Mouse (Mus musculus) induced T-regulatory cell, adult 2 months (primary cell): ENCODE measurements around the gene Cpeb4.

ENCODE experiments used
- DNase-seq: peaks from one replicate; pipeline ENCODE4 v3.0.0-alpha.2; 2012; ENCODE audit warnings: low read depth

Cpeb4 gene

DNA sequence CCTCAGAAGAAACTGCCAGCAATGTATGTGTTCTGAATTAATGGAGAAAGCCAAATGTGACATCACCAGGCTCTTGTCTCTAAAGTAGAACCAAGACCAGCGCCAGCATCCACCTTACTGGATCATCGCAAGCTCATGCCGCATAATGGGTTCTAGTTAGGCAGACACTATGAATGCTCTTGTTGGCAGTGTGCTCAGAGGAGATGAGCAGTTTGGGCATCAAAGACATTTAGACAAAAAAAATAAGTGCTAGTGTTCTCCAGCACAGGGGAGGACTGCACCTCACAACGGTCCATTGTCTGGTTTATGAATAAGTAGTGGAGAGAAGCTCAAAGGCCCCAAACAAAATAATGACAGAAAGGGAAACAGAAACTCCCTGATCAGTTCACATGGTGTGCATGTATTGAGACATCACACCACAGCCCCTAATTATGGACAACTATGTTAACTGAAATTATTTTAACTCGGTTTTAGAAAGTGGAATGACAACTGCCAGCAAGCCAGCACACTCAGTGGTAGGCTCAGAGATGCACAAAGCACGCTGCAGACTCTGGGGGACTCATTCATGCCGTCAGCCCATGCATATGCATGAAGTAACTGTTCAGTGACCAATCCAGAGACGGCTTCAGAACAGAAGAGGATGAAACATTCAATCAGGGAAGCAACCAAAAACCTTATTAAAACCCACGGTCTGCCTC is 25.1 kb upstream of the Cpeb4 start:
- DNase-seq: no peak

DNA sequence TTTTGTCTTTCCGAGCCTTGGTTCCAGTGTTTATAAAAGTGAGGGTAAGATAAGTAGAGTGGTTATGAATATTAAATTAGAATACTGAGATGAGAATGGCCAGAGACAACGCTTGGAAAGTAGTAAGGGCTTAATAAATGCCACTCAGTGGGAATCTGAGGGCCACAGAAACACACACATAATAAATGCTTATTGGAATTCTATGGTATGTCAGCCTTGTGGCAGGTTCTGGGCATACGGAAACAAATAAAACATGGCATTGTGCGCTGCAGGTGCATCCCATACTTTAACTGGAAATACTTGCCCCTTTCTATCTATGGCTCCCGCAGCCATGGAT is 24.6 kb upstream of the Cpeb4 start:
- no peak for DNase-seq

DNA sequence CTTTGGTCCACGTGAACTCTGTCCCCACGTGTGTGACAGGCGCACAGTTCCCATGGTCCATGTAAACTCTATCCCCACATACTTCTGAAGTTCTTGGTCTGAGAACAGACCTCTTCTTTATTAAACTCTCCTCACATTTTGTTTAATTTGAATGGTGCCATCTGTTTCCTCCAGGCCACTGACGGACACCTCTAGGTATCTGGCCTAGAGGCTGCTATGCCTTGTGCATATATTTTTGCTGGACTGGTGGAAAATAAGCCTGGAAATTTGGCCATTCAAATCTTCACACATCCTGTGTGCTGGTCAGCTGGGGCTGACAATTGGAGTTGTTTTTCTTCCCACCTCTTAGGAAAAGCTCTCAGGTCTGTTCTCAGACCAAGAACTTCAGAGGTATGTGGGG is 23.3 kb upstream of the Cpeb4 start:
- DNase-seq: no peak

DNA sequence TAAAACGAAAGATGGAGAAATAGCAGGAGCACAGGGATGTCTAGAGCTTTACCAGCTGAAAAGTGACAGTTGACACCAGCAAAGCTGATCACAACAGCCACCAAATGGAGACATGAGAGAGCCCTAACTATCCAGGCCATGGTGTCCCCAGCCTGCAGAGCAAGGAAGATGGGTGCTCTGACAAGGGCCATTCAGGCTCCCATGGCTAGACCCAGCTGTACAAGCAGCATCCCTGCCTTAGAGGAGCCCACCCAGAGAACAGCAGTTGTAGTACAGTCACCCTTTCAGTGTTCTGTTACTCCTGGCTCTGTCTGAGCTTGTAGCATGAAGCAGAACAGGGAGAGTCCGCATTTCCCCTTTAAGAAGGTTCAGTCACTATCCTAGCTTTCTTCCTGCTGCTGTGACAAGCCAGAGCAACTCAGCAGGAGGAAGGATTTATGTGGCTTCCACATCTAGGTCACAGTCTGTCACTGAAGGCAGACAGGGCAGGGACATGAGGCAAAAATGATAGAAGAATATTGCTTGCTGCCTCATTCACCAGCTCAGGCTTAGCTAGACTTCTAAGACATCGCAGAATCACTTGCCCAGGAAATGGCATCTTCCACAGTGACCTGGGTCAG is 21.7 kb upstream of the Cpeb4 start:
- no peak for DNase-seq

DNA sequence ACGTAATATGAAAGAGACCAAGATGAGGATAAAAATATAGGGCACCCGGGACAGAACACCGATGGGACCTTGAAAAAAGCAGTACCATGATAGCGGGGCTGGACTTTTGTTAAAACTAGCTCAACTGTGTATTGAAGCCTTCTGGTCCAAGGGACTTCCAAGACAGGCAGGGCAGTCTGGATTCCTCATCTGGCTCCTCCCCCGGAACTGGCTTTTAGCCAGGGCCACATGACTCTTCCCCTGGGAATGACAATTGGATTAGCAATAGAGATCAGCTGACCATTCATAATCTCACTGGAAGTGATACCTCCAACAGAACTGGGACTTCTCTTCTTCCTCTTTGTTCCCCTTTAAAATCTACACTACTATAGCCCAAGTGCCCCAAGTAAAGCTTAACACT is 21.0 kb upstream of the Cpeb4 start:
- DNase-seq: no peak

DNA sequence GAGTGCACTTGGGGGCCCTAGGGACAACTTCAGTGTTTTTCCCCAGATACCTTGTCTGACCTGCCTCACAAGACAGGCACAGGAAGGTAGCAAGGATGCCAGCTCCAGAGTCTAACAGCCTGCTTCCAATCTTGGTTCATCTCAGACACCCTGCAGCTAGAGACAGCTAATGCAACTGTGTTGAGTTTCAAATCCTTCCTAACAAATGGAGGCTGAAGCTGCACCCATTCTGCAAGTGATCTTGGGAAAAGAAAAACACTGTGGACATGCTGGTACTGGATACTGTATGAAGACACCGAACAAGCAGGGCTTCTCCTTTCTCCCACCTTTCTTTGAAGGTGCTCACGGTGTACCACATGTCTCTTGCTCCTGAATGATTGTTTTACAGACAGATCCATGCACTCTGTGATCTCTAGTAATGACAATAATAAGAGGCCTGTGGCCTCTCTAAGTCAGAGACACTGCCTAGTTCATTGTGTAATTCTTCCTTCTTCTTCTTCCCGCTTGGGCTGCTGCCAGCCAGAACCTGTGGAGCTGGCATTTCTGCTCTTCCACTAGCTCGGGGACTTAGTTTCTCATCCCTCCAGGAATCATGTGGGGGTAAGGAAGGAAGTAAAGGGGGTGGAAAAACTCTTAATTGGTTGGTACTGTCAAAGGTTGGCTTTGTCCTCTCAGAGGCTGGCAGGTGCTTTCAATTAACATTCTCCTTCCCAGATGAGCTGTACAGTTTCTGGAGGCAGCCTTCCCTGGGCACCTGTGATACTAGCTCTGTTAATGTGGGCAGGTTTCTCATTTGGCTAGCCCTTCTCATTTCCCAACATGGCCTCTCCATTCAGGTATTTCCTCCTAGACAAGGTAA is 20.1 kb upstream of the Cpeb4 start:
- no peak for DNase-seq

DNA sequence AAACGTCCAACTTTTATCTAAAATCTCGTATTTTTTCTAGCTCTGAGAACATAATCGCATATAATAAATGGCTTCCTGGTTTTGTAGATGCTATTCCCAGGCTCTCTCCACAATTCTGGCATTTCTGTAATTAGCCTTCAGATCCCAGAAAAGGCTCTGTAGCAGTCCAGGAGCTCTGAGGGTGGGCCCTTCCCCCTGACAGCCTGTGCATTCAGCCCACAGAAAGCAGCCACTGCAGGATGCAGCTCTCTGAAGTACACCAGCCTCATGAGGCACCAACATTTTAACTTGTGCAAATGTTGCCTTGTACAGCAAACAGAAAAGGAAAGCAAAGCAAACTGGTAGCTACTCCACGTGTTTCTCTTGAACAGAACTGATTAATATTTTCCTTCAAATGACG is 17.1 kb upstream of the Cpeb4 start:
- no peak for DNase-seq

DNA sequence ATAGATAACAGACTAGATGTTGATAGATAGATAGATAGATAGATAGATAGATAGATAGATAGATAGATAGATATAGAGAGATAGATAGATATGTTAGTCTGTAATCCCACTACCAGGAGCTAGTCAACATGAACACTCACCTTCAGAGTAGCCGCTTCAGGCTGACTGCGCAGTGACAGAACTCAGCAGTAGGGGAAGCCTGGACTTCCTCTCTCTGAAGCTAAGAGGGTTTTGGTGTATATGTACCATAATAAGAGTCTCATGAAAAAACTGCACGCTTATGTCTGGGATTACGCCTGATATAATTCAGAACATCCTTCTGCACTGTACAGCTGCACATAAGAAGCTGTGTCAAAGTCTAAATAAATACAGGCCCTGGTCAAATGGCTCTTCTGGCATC is 14.5 kb upstream of the Cpeb4 start:
- DNase-seq: no peak

DNA sequence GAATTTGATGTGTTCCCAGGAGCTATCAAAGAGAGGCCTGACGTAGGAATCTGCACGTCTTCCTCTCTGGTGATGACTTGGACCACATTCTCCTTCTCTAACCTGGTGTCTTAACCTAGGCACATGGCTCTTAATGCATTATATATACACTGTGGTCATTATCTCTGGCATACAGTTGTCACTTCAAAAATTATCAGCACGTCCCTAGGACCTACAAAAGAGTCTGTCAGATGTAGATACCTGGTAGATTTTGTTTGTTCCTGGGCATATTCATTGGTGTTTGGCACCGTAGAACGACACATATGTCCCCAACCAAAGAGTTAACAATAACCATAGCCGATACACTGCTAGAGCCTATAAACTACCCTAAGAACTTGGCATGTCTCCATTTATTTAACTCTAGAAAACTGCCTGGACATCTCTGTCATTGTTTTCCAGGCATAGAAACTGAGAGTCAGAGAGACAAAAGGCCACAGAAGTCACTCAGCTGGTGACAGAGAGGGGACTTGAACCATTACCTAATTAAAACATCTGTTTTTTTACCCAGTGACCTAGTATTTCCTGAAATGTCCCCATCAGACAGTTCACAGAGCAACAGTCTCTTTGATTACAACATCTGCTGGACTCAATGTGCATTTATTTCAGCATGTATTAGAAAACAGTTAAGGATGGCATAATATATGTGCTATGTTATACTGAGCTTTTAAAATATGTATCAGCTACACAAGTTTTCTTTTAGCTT is 10.7 kb upstream of the Cpeb4 start:
- no peak for DNase-seq

DNA sequence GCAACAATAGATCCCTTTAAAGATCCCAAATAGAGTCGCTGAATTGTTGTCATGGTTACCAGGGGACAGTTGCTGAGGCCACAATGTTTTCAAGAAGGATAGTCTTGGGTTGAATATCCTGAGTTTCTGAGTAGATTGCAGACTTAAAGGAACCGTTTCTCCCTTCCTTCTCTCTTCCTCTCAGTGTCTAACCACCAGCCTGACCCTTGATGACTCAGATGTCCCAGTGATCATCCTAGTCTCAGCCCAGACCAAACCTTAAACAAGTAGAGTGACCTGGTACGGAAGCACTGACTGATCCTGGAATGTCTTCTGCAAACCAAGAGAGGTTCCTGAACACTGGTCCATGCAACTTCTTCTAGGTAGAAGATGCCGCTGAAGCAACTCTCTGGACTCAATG is 4.0 kb upstream of the Cpeb4 start:
- no peak for DNase-seq

DNA sequence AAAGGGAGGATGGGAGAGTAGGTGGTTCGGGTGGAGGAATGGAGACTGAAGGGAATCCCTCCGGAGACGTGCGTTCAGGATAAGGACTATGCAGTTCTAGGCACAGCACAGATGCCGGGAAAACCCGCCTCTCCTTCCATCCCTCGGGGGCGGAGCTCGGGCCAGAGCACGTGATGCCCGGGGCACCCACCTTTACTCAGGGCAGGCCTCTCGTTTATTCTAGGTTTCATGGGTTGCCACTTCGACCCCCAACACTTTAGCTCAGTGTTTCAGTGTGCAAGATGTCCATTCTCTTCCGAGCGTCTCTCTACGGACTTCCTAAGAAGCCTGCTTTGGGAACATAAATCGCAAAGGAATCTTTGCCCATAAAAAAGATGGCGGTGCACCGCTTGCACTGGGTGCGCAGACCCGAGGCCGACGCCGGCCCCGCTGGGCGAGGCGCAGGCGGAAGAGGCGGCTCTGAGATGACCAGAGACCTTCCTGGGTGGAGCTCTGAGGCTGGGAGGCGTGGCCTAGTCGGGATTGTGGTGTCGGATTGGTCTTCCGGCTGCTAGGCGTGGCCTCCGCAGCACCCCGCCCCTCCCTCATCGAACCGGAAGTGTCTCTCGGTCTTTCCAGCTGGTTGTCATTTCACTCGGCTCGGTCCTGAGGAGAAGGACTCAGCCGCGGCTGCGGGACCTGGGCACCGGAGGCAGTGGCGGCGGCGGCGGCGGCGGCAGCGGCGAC is 1.6 kb upstream of the Cpeb4 start:
- DNase-seq: peak; percentile 100

DNA sequence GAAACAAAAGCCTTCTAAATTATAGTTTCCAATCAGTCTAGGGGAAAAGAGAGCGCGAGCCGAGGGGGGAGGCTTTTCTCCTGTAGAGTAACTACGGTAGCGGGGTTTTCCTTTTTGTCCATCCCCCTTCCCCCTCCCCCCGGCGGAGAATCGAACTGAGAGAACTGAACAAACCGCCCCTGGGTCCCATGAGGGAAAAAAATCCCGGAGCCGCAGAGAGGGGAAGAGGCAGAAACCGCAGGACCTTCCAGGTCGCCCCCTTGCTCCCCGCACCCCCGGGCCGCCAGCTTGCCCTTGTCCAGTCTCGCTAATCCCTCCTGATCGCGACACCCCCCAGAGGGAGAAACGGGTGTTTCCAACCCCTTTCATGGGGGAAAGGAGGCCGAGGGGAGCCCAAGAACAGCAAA is 873 bp upstream of the Cpeb4 start:
- DNase-seq: no peak

DNA sequence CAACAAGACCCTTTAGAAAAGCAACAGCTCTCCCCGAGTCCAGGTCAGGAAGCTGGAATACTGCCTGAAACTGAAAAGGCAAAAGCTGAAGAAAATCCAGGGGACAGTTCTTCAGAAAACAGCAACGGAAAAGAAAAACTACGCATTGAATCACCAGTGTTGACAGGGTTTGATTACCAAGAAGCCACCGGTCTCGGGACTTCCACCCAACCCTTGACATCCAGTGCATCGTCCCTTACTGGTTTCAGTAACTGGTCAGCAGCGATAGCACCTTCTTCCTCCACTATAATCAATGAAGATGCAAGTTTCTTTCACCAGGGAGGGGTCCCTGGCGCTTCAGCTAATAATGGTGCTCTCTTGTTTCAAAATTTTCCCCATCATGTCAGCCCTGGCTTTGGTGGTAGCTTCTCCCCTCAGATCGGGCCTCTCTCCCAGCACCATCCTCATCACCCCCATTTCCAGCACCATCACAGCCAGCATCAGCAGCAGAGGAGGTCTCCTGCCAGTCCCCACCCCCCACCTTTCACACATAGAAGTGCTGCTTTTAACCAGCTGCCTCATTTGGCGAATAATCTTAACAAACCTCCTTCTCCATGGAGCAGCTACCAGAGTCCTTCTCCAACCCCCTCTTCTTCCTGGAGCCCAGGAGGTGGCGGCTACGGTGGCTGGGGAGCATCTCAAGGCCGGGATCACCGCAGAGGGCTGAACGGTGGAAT is 693 bp downstream of the Cpeb4 start:
- no peak for DNase-seq

DNA sequence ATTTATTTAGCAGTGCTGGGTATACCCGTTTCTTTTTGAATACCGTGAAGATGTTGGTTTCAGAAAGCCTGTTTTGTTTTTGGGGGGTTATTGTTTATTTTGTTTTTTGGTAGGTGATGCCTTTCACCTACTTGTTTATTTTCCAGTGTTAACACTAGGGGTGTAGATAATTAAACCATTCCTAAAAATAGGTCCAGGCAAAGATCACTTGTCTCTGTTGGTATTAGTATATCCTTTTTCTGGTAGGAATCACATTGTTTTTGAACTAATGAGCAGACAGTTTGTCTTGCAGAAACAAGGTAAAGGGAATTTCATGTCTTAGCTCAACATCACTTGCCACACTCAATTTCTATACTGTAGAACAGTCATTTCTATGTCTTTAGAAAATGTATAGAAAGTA is 2.1 kb downstream of the Cpeb4 start:
- DNase-seq: no peak

DNA sequence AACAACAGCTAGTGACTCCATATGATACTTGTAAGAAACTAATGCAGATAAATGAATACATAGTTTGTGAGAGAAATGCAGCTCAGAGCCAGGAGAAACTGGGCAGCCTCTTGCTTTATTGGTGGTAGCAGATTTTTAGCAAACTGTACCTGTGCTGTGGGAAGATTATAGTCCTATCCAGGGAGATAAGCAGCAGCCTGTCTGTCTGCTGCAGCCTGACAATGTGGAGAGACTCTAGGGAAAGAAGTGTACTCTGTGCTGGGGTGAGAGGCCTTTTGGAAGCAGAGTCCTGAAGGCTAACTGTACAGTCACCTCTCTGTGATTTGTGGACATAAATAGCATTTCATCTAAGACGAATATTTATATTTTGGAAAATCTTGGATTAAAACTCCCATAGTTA is 11.7 kb downstream of the Cpeb4 start:
- no peak for DNase-seq

DNA sequence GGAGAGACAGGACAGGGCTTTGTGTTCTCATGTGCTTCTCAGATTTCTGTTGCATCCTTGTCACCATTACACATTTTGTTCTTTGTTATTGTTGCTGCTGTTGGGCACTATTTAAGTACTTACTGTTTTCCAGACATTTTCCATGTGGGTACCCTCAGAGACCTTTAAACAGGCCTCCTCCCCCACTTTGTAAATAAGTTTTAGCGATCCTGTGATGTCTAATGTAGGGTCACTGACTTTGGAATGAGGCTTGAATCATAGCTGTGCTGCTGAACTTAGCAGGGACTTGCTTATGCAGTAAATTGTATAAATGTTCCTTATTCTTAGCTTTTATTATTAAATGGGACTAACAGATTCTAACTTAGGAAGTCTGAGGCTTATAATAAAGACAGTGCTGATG is 13.8 kb downstream of the Cpeb4 start:
- no peak for DNase-seq

DNA sequence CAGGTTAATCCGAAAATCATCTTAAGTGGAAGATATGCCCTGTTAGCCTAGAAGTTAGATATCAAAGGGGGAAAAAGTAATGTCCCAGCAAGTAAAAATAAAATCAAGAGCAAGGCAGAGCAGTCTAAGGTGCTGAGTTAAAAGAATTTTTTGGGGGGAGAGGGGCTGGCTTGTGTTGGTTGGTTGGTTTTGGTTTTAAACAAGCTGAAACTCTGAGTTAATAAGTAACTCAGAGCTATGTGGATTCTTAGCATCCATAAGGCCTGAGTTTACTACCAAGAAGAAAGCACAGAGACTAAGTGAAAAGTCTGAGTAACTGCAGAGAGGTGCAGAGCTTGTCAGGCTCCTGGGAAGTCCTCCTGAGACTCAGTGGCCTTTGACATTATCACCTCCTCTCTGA is 16.2 kb downstream of the Cpeb4 start:
- DNase-seq: no peak

DNA sequence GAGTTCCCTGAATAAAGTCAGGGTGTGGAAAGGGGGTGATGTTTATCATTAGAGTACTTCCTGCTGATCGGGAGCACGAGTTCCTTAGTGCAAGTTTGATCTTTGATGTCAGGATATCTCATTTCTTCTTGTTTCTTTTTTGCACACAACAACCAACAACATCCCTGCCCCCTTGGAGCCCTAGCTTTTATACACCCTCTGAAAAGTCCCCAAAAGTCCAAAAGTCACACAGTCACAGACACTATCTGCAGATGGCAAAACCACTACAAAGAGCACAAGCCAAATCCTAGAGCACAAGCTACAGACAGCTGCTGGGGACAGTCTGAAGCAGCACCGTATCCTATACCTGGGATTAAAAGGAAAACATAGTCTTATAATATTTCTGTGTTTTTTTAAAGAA is 20.1 kb downstream of the Cpeb4 start:
- DNase-seq: peak; percentile 29

DNA sequence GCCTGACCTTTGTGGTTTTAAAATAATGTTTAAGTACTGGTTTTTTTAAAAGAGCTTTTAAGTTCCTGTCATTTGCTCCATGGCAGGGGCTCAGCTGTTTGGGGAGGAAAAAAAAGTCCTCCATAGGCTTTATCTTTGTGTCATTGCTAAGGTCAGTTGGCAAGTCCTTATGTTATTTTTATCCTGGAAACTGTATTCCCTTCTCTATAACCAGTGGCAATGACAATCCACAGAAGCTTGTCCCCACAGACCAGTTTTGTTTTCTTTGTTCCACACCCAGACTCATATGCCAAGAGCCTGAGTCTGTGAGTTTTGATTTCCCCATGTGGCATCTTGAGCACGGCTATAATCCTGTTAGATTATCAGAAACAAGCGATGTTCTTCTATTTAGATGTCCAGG is 21.6 kb downstream of the Cpeb4 start:
- no peak for DNase-seq

DNA sequence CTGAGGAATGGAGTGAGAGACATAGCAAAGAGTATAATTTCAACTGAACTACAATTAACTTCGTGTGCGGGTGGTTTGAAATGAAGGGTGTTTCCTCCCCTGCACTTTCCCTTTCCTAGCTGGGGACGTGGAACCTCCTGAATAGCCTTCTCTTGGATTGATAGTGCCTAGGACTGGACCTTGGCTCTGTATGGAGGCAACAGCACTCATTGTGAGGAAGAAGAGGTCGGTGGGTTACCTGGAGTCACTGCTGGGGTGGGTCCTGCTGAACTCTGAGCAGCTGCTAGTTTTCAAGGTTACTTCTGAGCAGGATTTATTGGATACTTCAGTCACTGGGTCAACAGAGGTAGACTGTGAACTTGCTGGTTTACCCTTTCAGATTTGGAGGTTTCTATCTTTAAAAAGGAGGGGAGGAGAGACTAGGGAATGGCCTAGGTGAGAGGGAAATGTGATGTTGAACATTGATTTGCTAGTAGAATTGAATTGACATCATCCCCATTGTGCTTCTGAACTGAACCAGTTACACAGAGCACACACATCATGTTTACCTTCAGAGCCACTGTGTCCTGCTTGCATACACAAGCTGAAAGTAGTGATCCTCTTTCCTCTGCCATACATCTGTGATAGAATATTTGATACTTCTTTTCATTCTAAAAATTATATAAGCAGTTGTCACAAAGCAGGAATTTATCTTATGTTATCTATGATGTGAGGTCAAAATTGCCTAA is 24.2 kb downstream of the Cpeb4 start:
- DNase-seq: no peak

DNA sequence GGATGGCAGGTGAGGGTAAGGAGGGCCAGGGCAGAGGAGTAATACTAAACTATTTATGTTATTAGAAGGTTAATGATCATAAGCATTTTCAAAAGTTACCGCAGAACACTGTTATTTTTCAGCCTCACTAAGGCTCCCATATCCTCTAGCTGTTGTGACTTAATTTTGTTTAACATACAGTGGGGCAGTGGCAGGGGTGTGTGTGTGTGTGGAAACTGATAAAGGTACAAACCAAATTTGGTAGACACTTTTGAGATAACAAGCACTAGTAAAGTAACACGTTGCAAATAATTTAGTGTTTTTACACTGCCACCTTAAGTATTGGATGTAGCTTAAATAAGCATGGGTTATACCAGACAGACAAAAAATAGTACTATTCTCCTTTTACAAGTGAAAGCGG is 24.9 kb downstream of the Cpeb4 start:
- no peak for DNase-seq
